Mouse (Mus musculus) brain, embryonic 14.5 days (tissue): ENCODE data around the gene Ptgir.

Experiments
- CTCF ChIP-seq: fragments of 200-500 bp; IDR thresholded peaks from 2 replicates; pipeline ENCODE4 v1.5.1; 2012; ENCODE audit warnings: inconsistent platforms, mild to moderate bottlenecking, moderate library complexity, borderline replicate concordance; ENCODE audit not compliant: insufficient read depth, insufficient read length; ENCODE audit errors: extremely low read depth
- POLR2A ChIP-seq: fragments of 200-500 bp; IDR thresholded peaks from 2 replicates; pipeline ENCODE4 v1.6.1; 2012; ENCODE audit warnings: mild to moderate bottlenecking, inconsistent platforms, borderline replicate concordance; ENCODE audit not compliant: poor library complexity, insufficient read depth, insufficient read length, severe bottlenecking; ENCODE audit errors: extremely low read depth

GRCm38 (mm10) chr7:16906281-16906680 is at the start of gene Ptgir:
- TF ChIP-seq CTCF (no peak), POLR2A (no peak)
